Mouse (Mus musculus): ENCODE measurements around the gene Fxyd1.

DNA sequence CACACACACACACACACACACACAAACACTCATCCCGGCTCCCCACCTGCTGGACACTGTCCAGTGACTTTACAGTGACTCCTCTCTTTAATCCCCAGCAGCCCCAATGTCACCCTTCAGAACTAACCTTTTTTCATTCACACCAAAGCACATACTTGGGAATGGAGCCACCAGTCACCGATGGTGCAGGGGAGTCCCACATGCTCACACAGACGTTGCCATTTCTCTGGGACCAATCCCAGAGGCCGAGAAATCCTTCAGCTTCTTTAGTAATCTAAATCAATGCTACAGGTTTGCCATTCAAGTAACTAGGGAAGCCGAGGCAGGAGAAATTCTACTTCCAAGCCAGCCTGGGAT, 17.7 kb upstream of the Fxyd1 start:
- no peak for TF ChIP-seq GATA1 (IDR thresholded peaks at IDR 0.05; ENCODE audit: borderline replicate concordance, low read length)
- no peak for TF ChIP-seq FLI1 (IDR thresholded peaks at IDR 0.05; ENCODE audit: low read length)

All from megakaryocyte, embryonic 14.5 days (primary cell).